In the genomic region with DNA sequence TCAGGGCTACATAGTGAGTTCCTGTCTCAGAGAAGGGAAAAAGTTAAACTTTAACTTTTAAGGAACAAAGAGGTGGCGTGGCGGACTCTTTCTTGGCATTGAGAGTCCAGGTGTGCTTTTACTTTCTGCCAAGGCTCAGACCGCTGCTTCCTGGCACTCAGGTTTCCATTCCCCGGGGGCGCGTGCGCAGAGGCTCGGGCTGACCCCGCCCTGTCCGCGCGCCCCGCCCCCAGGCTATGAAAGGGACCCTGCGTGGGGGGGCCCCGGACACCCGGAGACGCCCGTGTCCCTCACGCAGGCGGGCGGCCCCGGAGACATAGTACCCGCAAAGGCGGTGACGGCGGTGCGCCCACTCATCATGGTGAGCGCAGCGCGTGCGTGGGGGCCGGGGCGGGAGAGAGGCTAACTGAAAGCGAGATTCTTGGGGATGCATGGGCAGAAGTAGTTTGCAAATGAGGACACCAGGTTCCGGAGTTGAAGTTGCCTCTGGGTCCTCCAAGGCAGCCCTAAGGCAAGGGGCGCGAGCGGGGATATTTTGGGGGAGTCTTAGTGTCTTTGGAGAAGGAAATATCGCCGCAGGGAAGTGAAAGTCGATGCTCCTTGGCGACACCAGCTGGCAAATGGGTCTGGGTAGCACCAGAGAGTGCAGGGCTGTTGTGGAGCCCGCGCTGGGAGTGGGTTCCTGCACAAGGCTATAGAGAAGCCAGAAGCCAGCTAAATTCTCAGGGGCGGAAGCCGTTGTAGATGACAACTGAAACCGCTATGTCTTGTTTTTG, we compare ENCODE assay signal across 8 mouse cellular contexts. TPM values are rescaled to one million over a fixed set of nuclear protein-coding genes. Genes with fewer than 3 reads are reported as not detected.
DNase-seq lines count a peak whose midpoint lies in the region; ATAC-seq and TF ChIP-seq lines count a peak whose summit lies in the region.

A gene (plus strand): TSS at position 197 of the 776 bp plus-strand sequence.

- H3K36me3 ChIP-seq in heart, embryonic 11.5 days (ENCODE audit: control insufficient read depth, insufficient read depth, low read length), result peaks cover 4% of the 10 kb centered on the region; the same call in 1 of the 2 replicates
- peaks cover 16% of the 10 kb centered on the region for H3K36me3 ChIP-seq in kidney, embryonic 15.5 days

- no peaks in the 10 kb centered on the region for H3K9me3 ChIP-seq in heart, embryonic 11.5 days (replicated peaks; ENCODE audit: control insufficient read depth, low read length)
- H3K9me3 ChIP-seq in kidney, embryonic 15.5 days (replicated peaks), result no peaks in the 10 kb centered on the region

- peaks cover 13% of the 10 kb centered on the region for H3K27me3 ChIP-seq in heart, embryonic 11.5 days (ENCODE audit: control insufficient read depth, insufficient read depth, low read length)
- peaks cover 14% of the 10 kb centered on the region; the same call in 1 of the 2 replicates for H3K27me3 ChIP-seq in kidney, embryonic 15.5 days

- DNase-seq in 416B (ENCODE audit: low read depth), result peak; percentile 73
- peak; percentile 89 to 93 for DNase-seq in adrenal gland, postnatal 36 days
- peak; percentile 79 for DNase-seq in liver
- peak; percentile 18 to 30 for DNase-seq in monocyte, adult 2 months (ENCODE audit: low read depth in 1 of 2, low spot score in 2 of 2)
- DNase-seq in spleen, postnatal 36 days (ENCODE audit: low spot score in 2 of 2), result peak; percentile 89 to 90

- peak within 1 kb of the TSS; percentile 57 for H3K4me3 ChIP-seq in embryonic fibroblast, embryonic 13.5 days (ENCODE audit: insufficient read depth, low read length)
- peak within 1 kb of the TSS; percentile 73 for H3K4me3 ChIP-seq in heart, embryonic 11.5 days (ENCODE audit: low read depth, low read length)
- peak within 1 kb of the TSS; percentile 67 for H3K4me3 ChIP-seq in kidney, embryonic 15.5 days (replicated peaks)

- peak within 1 kb of the TSS; percentile 86 for H3K4me2 ChIP-seq in heart, embryonic 11.5 days
- peak within 1 kb of the TSS; percentile 78 for H3K4me2 ChIP-seq in kidney, embryonic 15.5 days

- WGBS in heart, embryonic 11.5 days (ENCODE audit: insufficient replicate concordance), result 1% methylated on average over 47 of the region's 47 CpGs
- WGBS in kidney, embryonic 15.5 days, result 2% methylated on average over 47 of the region's 47 CpGs

- peak; percentile 61 for TF ChIP-seq POLR2A in embryonic fibroblast, embryonic 13.5 days (IDR thresholded peaks at IDR 0.05; ENCODE audit: low read depth, low read length)

- H3K4me1 ChIP-seq in embryonic fibroblast, embryonic 13.5 days (ENCODE audit: control insufficient read depth, insufficient read depth, low read length), result no peaks in the 10 kb centered on the region; the same call in 1 of the 2 replicates
- H3K4me1 ChIP-seq in heart, embryonic 11.5 days (ENCODE audit: control insufficient read depth, insufficient read depth, low read length), result peaks cover 14% of the 10 kb centered on the region
- peaks cover 43% of the 10 kb centered on the region for H3K4me1 ChIP-seq in kidney, embryonic 15.5 days

- peak within 1 kb of the TSS; percentile 78 for H3K9ac ChIP-seq in heart, embryonic 11.5 days (ENCODE audit: low read depth, low read length)
- peak within 1 kb of the TSS; percentile 55 for H3K9ac ChIP-seq in kidney, embryonic 15.5 days

- ATAC-seq in heart, embryonic 11.5 days (replicated peaks; ENCODE audit: insufficient number of reproducible peaks, low FRiP score, low TSS enrichment), result peak; percentile 64
- peak; percentile 79 for ATAC-seq in kidney, embryonic 15.5 days (replicated peaks; ENCODE audit: low FRiP score)

- peak within 1 kb of the TSS; percentile 17; the same call in 1 of the 2 replicates for H3K27ac ChIP-seq in embryonic fibroblast, embryonic 13.5 days (ENCODE audit: insufficient read depth, low read length)
- peak within 1 kb of the TSS; percentile 37; the same call in 1 of the 2 replicates for H3K27ac ChIP-seq in heart, embryonic 11.5 days (ENCODE audit: low read depth, low read length)
- peak within 1 kb of the TSS; percentile 74 for H3K27ac ChIP-seq in kidney, embryonic 15.5 days

- no peak for TF ChIP-seq CTCF in embryonic fibroblast, embryonic 13.5 days (IDR thresholded peaks at IDR 0.05; ENCODE audit: borderline replicate concordance, insufficient read depth, low read length)

RNA-seq across cellular contexts. Expression of the gene that starts here (rescaled TPM):
- 10 to 100 TPM; 46.5 to 60.7 TPM for total RNA-seq in adrenal gland, postnatal 36 days (2021)
- 10.1 and 10.6 TPM in 2 replicates for polyA plus RNA-seq in embryonic fibroblast, embryonic 13.5 days (2011; ENCODE audit: insufficient read length, low read depth, missing spikeins)
- 15.7 and 19.0 TPM in 2 replicates for polyA plus RNA-seq in heart, embryonic 11.5 days (2014; fragmentation: Nextera tagmentation; extraction: Ambion mirVana)
- polyA plus RNA-seq in kidney, embryonic 15.5 days (2015; fragmentation: Nextera tagmentation; extraction: Ambion mirVana), result 25.3 and 29.6 TPM in 2 replicates

Comparison
In these comparisons a context has a peak if more than half of its experiments do, and no peak if none do; other contexts are left out.
1. Peak in every context shown above with its lines: DNase-seq, ATAC-seq, H3K4me3 ChIP-seq and H3K27ac ChIP-seq.
2. DNase-seq: peak in every context shown above with its lines; median percentile 91 in adrenal gland, postnatal 36 days; 90 in spleen, postnatal 36 days; 79 in liver; 73 in 416B; 24 in monocyte, adult 2 months.
3. H3K27ac ChIP-seq: peak in every context shown above with its lines; median percentile 74 in kidney, embryonic 15.5 days; 37 in heart, embryonic 11.5 days; 17 in embryonic fibroblast, embryonic 13.5 days.